Mouse (Mus musculus): Measurements from ENCODE around the gene 1700024B05Rik. TPM values are rescaled to one million over a fixed set of nuclear protein-coding genes. Genes with fewer than 3 reads are reported as not detected.

Gene 1700024B05Rik
- not detected for polyA plus RNA-seq (2014; fragmentation: Illumina TruSeq; extraction: RNeasy Lipid Tissue Mini Kit (QIAGEN cat#74804); ENCODE audit: low read depth, low replicate concordance)

GRCm38 (mm10) chr14:41943695-41944094, at the start of gene 1700024B05Rik:
1700024B05Rik (plus strand) TSS chr14:41943995.

GRCm38 (mm10) chr14:41907190-41907589, 36.6 kb upstream of the 1700024B05Rik start, which contains the start of gene Gm7980:
Gm7980 (minus strand) TSS chr14:41907290.

GRCm38 (mm10) chr14:41924649-41925048, 19.1 kb upstream of the 1700024B05Rik start, which contains the start of gene 1700049E17Rik1:
1700049E17Rik1 (plus strand) TSS chr14:41924949.

GRCm38 (mm10) chr14:41967827-41968226, 24.0 kb downstream of the 1700024B05Rik start, which contains the start of gene Gm6401:
Gm6401 (minus strand) TSS chr14:41967927.

GRCm38 (mm10) chr14:41983225-41983624, 39.4 kb downstream of the 1700024B05Rik start, which contains the start of gene Gm3543:
Gm3543 (minus strand) TSS chr14:41983325.

Other genes starting within 250 kb of the 1700024B05Rik start
- not detected for gene Gm8068, start 242.1 kb upstream of the 1700024B05Rik start, polyA plus RNA-seq (2014; fragmentation: Illumina TruSeq; extraction: RNeasy Lipid Tissue Mini Kit (QIAGEN cat#74804); ENCODE audit: low read depth, low replicate concordance)
- gene Gm7929, start 193.4 kb upstream of the 1700024B05Rik start, polyA plus RNA-seq (2014; fragmentation: Illumina TruSeq; extraction: RNeasy Lipid Tissue Mini Kit (QIAGEN cat#74804); ENCODE audit: low read depth, low replicate concordance): not detected
- not detected for gene Gm47189, start 171.6 kb upstream of the 1700024B05Rik start, polyA plus RNA-seq (2014; fragmentation: Illumina TruSeq; extraction: RNeasy Lipid Tissue Mini Kit (QIAGEN cat#74804); ENCODE audit: low read depth, low replicate concordance)
- gene Gm7980, start 36.7 kb upstream of the 1700024B05Rik start, polyA plus RNA-seq (2014; fragmentation: Illumina TruSeq; extraction: RNeasy Lipid Tissue Mini Kit (QIAGEN cat#74804); ENCODE audit: low read depth, low replicate concordance): not detected
- not detected for gene 1700049E17Rik1, start 19.0 kb upstream of the 1700024B05Rik start, polyA plus RNA-seq (2014; fragmentation: Illumina TruSeq; extraction: RNeasy Lipid Tissue Mini Kit (QIAGEN cat#74804); ENCODE audit: low read depth, low replicate concordance)
- not detected for gene Gm6401, start 23.9 kb downstream of the 1700024B05Rik start, polyA plus RNA-seq (2014; fragmentation: Illumina TruSeq; extraction: RNeasy Lipid Tissue Mini Kit (QIAGEN cat#74804); ENCODE audit: low read depth, low replicate concordance)
- not detected for gene Gm3543, start 39.3 kb downstream of the 1700024B05Rik start, polyA plus RNA-seq (2014; fragmentation: Illumina TruSeq; extraction: RNeasy Lipid Tissue Mini Kit (QIAGEN cat#74804); ENCODE audit: low read depth, low replicate concordance)
- gene Gm7951, start 173.4 kb downstream of the 1700024B05Rik start, polyA plus RNA-seq (2014; fragmentation: Illumina TruSeq; extraction: RNeasy Lipid Tissue Mini Kit (QIAGEN cat#74804); ENCODE audit: low read depth, low replicate concordance): not detected
- gene Gm17027, start 218.6 kb downstream of the 1700024B05Rik start, polyA plus RNA-seq (2014; fragmentation: Illumina TruSeq; extraction: RNeasy Lipid Tissue Mini Kit (QIAGEN cat#74804); ENCODE audit: low read depth, low replicate concordance): not detected
- not detected for gene Gm3573, start 246.8 kb downstream of the 1700024B05Rik start, polyA plus RNA-seq (2014; fragmentation: Illumina TruSeq; extraction: RNeasy Lipid Tissue Mini Kit (QIAGEN cat#74804); ENCODE audit: low read depth, low replicate concordance)